ENCODE assay signal across 21 mouse cellular contexts in the genomic region with DNA sequence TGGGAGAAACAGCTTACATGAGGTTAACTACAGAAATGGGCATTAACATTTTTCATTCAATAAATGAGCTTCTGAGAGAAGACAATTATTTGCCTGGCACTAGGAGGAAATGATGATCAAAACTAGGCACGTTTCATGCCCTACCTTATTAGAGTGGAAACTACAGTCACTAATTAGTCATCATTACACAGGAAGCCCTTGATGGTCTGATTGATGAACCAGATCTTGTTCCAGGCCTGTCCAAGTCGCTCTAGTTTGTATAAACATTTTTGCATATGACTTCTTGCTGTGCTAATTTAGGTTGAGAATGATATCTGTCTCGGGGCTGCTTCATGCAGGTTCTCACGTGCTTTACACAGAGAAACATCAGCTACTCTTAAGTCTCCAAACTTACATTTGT. TPM values are rescaled to one million over a fixed set of nuclear protein-coding genes. Genes with fewer than 3 reads are reported as not detected.
DNase-seq lines count a peak whose midpoint lies in the region; ATAC-seq lines count a peak whose summit lies in the region.
"Had no signal": no experiment of that assay in that cellular context is flagged by ENCODE, and none has a peak within 500 bp of the region (broad histone marks: within the 10 kb centered on the region; RNA-seq: fewer than 3 reads in every experiment).

No protein-coding gene starts in this region.

- intact Hi-C loops in left cerebral cortex, postnatal 14 days (cut with DNase I) = no loop called here

- peak; percentile 88 for ATAC-seq in activated CD4-positive, CD25-positive, alpha-beta regulatory T cell, adult 4 months
- ATAC-seq: forebrain, embryonic 16.5 days; hindbrain, postnatal 0 days; intestine, postnatal 0 days; Patski had no signal

- DNase-seq in A20 (ENCODE audit: low read depth, low spot score) = peak; percentile 83
- peak; percentile 67 for DNase-seq in CD4-positive, CD25-positive, alpha-beta regulatory T cell, adult 2 months (ENCODE audit: low read depth, low spot score)
- peak; percentile 49 for DNase-seq in naive thymus-derived CD4-positive, alpha-beta T cell, adult 2 months (ENCODE audit: low read depth)
- DNase-seq in gastrocnemius, adult 18-20 months (ENCODE audit: low spot score) = no peak
- no peak for DNase-seq in heart, adult 9 months (ENCODE audit: low spot score in 2 of 2)
- DNase-seq in left cerebral cortex, postnatal 14 days (ENCODE audit: low spot score in 2 of 2) = no peak
- DNase-seq: adrenal gland, adult 2 months; adrenal gland, postnatal 36 days; cerebellum, adult 11 months; cerebellum, adult 8-10 months; cerebellum, postnatal 25 days; gastrocnemius, adult 2 months; gastrocnemius, postnatal 25 days; heart, postnatal 14 days; kidney, adult 9 months had no signal

RNA-seq across cellular contexts. Expression of gene Ptprc, which starts 10.4 kb away (rescaled TPM):
- 1,000 to 10,000 TPM; 1,133 to 1,303 TPM for polyA plus RNA-seq in activated CD4-positive, CD25-positive, alpha-beta regulatory T cell, adult 4 months (2017; shearing (Covaris generic))
- 1 to 10 TPM in 1 of 2 experiments, under 1 TPM in 1; 0.62 to 1.4 TPM for total RNA-seq in gastrocnemius, adult 18-20 months (2021)
- total RNA-seq in left cerebral cortex, postnatal 14 days (2021) = 1 to 10 TPM; 2.3 to 2.5 TPM
- polyA plus RNA-seq: C2C12 had no signal

Comparison
In these comparisons a context has a peak if more than half of its experiments do, and no peak if none do; other contexts are left out.
1. DNase-seq: peak in A20 (single experiment), CD4-positive, CD25-positive, alpha-beta regulatory T cell, adult 2 months (single experiment) and naive thymus-derived CD4-positive, alpha-beta T cell, adult 2 months (single experiment); none in gastrocnemius, adult 18-20 months (single experiment), heart, adult 9 months (0 of 2) and left cerebral cortex, postnatal 14 days (0 of 2).